Mouse (Mus musculus): ENCODE measurements at regions not wholly inside any gene's neighbourhood (a gene's known extent, or its start where the extent isn't known, plus 50 kb on each side); places are given as distances from the start of the nearest gene placed in this dataset.
A peak's percentile ranks its signal among the peaks of the same experiment; 100 is the strongest.

GRCm38 (mm10) chr3:57228400-57228799, 73.4 kb downstream of the Tm4sf1 start:
- no peak for DNase-seq (ENCODE audit: low spot score)

GRCm38 (mm10) chr3:57223773-57224172, 78.0 kb downstream of the Tm4sf1 start:
- no peak for DNase-seq (ENCODE audit: low spot score)

- DNase-seq (ENCODE audit: low spot score): no peak
Measured at GRCm38 (mm10) chr3:57222318-57222914, 79.4 kb downstream of the Tm4sf1 start.

- no peak for DNase-seq (ENCODE audit: low spot score)
Measured at GRCm38 (mm10) chr3:57218431-57218830, 83.4 kb downstream of the Tm4sf1 start.

GRCm38 (mm10) chr3:57204066-57204723, 97.6 kb downstream of the Tm4sf1 start:
- peak; percentile 31 for DNase-seq (ENCODE audit: low spot score)

GRCm38 (mm10) chr3:57203418-57203817, 98.4 kb downstream of the Tm4sf1 start:
- no peak for DNase-seq (ENCODE audit: low spot score)

- no peak for DNase-seq (ENCODE audit: low spot score)
Measured at GRCm38 (mm10) chr3:57181587-57181986, 120.2 kb downstream of the Tm4sf1 start.

- DNase-seq (ENCODE audit: low spot score): no peak
Measured at GRCm38 (mm10) chr3:57153177-57153948, 148.4 kb downstream of the Tm4sf1 start.

GRCm38 (mm10) chr3:57149156-57149555, 152.6 kb downstream of the Tm4sf1 start:
- no peak for DNase-seq (ENCODE audit: low spot score)

GRCm38 (mm10) chr3:57136847-57137246, 164.9 kb downstream of the Tm4sf1 start:
- no peak for DNase-seq (ENCODE audit: low spot score)

GRCm38 (mm10) chr3:57128606-57129005, 173.2 kb downstream of the Tm4sf1 start:
- DNase-seq (ENCODE audit: low spot score): no peak

GRCm38 (mm10) chr3:57125792-57126485, 175.8 kb downstream of the Tm4sf1 start:
- DNase-seq (ENCODE audit: low spot score): no peak

- no peak for DNase-seq (ENCODE audit: low spot score)
Measured at GRCm38 (mm10) chr3:57118016-57118415, 183.8 kb downstream of the Tm4sf1 start.

- DNase-seq (ENCODE audit: low spot score): no peak
Measured at GRCm38 (mm10) chr3:57102254-57102653, 199.5 kb downstream of the Tm4sf1 start.

- DNase-seq (ENCODE audit: low spot score): no peak
Measured at GRCm38 (mm10) chr3:57100515-57100914, 201.3 kb downstream of the Tm4sf1 start.

GRCm38 (mm10) chr3:57094936-57095335, 206.9 kb downstream of the Tm4sf1 start:
- no peak for DNase-seq (ENCODE audit: low spot score)

GRCm38 (mm10) chr3:57093201-57093940, 208.4 kb downstream of the Tm4sf1 start:
- DNase-seq (ENCODE audit: low spot score): no peak

- DNase-seq (ENCODE audit: low spot score): no peak
Measured at GRCm38 (mm10) chr3:57074516-57074915, 227.3 kb downstream of the Tm4sf1 start.

- no peak for DNase-seq (ENCODE audit: low spot score)
Measured at GRCm38 (mm10) chr3:57073962-57074506, 227.8 kb downstream of the Tm4sf1 start.

GRCm38 (mm10) chr3:57033021-57033420, 268.8 kb downstream of the Tm4sf1 start:
- DNase-seq (ENCODE audit: low spot score): no peak

- DNase-seq (ENCODE audit: low spot score): no peak
Measured at GRCm38 (mm10) chr3:57018171-57018570, 283.6 kb downstream of the Tm4sf1 start.
